Mouse (Mus musculus): Measurements from ENCODE around the gene Mrps35. TPM values are rescaled to one million over a fixed set of nuclear protein-coding genes. Genes with fewer than 3 reads are reported as not detected.

Mrps35 gene
- polyA plus RNA-seq, 1 experiment from 2014 or later: 90.0 TPM

DNA sequence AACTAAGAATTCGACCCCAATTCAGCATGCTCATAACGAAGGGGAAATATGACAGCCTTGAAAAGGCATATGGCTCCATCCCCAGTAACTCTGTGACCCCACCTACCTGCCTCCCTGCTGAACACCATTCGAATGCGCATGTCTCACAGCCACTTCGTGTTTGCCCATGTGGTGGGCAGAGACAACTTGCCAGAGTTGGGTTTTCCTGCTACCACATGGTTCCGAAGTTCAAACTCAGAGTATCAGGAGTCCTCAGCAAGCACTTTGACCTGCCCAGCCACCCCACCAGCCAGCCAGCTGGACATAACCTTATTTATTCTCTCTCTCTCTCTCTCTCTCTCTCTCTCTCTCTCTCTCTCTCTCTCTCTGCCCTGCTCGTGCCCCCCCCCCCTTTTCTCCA, 45.2 kb downstream of the Mrps35 start:
- 42% methylated on average over 7 of the region's 7 CpGs for WGBS
- no peak for ATAC-seq (ENCODE audit: insufficient read depth, low FRiP score, low TSS enrichment)
- H3K36me3 ChIP-seq (ENCODE audit: control insufficient read depth, insufficient read depth, low read length): no peaks in the 10 kb centered on the region
- no peak for DNase-seq (ENCODE audit: low spot score)
- H3K9ac ChIP-seq (ENCODE audit: low read length): no peak overlapping the region
- H3K27ac ChIP-seq (ENCODE audit: low read depth, low read length): no peak overlapping the region
- no peak overlapping the region for H3K4me2 ChIP-seq (ENCODE audit: low read depth)
- no peaks in the 10 kb centered on the region for H3K9me3 ChIP-seq (ENCODE audit: control insufficient read depth, low read length)
- H3K27me3 ChIP-seq (ENCODE audit: control insufficient read depth, insufficient read depth, low read length): no peaks in the 10 kb centered on the region
- peaks cover 9% of the 10 kb centered on the region; the same call in 1 of the 2 replicates for H3K4me1 ChIP-seq (ENCODE audit: control insufficient read depth, insufficient read depth, low read length)
- H3K4me3 ChIP-seq (ENCODE audit: low read depth, low read length): no peak overlapping the region

DNA sequence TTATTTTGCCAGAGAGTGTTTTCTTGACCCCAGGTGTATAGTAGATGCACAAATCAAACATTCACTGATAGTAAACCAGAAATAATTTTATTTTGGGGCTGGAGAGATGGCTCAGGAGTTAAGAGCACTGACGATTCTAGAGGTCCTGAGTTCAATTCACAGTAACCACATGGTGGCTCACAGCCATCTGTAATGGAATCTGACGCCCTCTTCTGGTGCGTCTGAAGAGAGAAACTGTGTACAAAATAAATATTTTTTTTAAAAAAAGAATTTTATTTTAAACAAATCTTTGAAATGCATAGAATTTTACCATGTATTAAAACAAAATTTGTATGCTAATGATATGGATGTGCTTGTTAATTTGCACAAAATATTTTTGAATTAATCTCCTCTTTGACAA, 46.0 kb downstream of the Mrps35 start:
- Histone ChIP-seq H3K27me3 (ENCODE audit: control insufficient read depth, insufficient read depth, low read length) (no peaks in the 10 kb centered on the region), H3K4me1 (ENCODE audit: control insufficient read depth, insufficient read depth, low read length) (peaks cover 9% of the 10 kb centered on the region; the same call in 1 of the 2 replicates), H3K9me3 (ENCODE audit: control insufficient read depth, low read length) (no peaks in the 10 kb centered on the region), H3K27ac (ENCODE audit: low read depth, low read length) (no peak overlapping the region), H3K4me2 (ENCODE audit: low read depth) (no peak overlapping the region), H3K4me3 (ENCODE audit: low read depth, low read length) (no peak overlapping the region), H3K9ac (ENCODE audit: low read length) (no peak overlapping the region), H3K36me3 (ENCODE audit: control insufficient read depth, insufficient read depth, low read length) (no peaks in the 10 kb centered on the region)
- DNase-seq (ENCODE audit: low spot score): no peak
- no peak for ATAC-seq (ENCODE audit: insufficient read depth, low FRiP score, low TSS enrichment)
- 79% methylated on average over 3 of the region's 3 CpGs for WGBS

DNA sequence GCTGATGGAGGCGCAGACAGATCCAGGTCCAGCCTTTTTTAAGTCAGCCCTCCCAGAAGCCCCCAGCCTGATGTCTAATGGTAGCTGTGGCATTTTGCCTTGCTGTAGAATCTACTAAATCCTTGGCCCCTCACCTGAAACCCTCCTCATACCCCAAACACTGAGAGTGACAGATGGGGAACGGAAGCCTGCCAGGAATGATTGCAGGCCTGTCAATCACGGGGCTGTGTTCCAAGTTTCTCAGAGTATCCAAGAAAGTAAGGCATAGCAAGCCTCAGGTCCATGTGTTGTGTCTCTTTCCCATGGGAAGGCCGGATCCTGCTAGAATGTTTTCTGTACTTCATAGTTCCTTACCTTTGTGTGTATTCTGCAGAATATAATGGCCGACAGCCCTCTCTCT, 47.6 kb downstream of the Mrps35 start:
- ATAC-seq (ENCODE audit: insufficient read depth, low FRiP score, low TSS enrichment) (no peak), DNase-seq (ENCODE audit: low spot score) (no peak)
- Histone ChIP-seq H3K36me3 (ENCODE audit: control insufficient read depth, insufficient read depth, low read length) (no peaks in the 10 kb centered on the region; the same call in 1 of the 2 replicates), H3K27me3 (ENCODE audit: control insufficient read depth, insufficient read depth, low read length) (no peaks in the 10 kb centered on the region), H3K4me1 (ENCODE audit: control insufficient read depth, insufficient read depth, low read length) (peaks cover 9% of the 10 kb centered on the region; the same call in 1 of the 2 replicates), H3K9me3 (ENCODE audit: control insufficient read depth, low read length) (no peaks in the 10 kb centered on the region), H3K9ac (ENCODE audit: low read length) (no peak overlapping the region), H3K4me3 (ENCODE audit: low read depth, low read length) (no peak overlapping the region), H3K27ac (ENCODE audit: low read depth, low read length) (no peak overlapping the region), H3K4me2 (ENCODE audit: low read depth) (no peak overlapping the region; the same call in 1 of the 2 replicates)
- WGBS: 76% methylated on average over 5 of the region's 5 CpGs

DNA sequence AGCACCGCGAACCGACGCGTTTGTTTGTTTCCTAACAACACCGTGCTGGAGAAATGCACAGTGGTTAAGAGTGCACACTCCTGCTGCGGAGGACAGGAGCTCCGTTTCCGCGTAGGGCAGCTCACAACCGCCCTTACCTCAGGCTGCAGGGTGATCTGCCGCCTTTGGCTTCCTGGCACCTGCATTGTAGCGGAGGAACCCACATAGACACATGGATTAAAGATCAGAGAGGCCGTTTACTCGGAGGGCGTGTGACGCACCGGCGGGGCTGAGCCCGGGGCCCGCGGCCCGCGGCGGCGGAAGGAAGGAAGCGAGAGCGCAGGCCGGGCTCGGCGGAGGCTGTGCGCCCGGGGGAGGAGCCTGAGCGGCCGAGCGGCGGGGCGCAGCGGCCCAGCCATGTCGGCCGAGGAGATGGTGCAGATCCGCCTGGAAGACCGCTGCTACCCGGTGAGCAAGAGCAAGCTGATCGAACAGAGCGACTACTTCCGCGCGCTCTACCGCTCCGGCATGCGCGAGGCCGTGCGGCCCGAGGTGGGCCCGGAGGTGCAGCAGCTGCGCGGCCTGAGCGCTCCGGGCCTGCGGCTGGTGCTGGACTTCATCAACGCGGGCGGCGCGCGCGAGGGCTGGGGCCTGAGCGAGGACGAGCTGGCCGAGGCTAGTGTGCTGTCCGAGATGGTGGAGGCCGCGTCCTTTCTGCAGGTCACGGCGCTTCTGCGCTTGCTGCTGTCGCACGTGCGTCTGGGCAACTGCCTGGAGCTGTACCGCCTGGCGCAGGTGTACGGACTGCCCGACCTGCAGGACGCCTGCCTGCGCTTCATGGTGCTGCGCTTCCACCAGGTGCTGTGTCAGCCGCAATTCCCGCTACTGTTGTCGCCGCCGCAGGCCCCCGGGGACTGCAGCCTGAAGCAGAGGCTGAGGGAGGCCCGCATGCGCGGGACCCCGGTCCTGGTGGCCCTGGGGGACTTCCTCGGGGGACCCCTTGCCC, 48.9 kb downstream of the Mrps35 start, which contains the start of gene Klhl42:
TSS of gene Klhl42 (plus strand) at position 244 of the 985 bp plus-strand sequence.
- peak within 1 kb of the TSS; percentile 74 for H3K27ac ChIP-seq (ENCODE audit: low read depth, low read length)

DNA sequence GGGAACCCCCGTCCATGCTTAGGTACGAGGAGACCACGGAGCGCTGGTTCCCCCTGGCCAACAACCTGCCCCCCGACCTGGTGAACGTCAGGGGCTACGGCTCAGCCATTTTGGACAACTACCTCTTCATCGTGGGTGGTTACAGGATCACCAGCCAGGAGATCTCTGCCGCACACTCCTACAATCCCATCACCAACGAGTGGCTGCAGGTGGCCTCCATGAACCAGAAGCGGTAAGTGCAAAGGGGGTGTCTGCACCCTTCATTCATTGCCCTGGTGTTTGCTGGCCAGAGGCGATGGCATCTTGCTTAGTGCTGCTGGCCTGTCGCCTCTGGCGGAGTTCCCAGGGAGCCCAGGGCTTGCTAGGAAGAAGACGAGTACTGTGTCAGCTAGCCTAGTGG, 49.6 kb downstream of the Mrps35 start:
- Histone ChIP-seq H3K9me3 (ENCODE audit: control insufficient read depth, low read length) (no peaks in the 10 kb centered on the region), H3K36me3 (ENCODE audit: control insufficient read depth, insufficient read depth, low read length) (no peaks in the 10 kb centered on the region; the same call in 1 of the 2 replicates), H3K9ac (ENCODE audit: low read length) (peak overlapping the region; percentile 77), H3K4me3 (ENCODE audit: low read depth, low read length) (peak overlapping the region; percentile 69), H3K4me2 (ENCODE audit: low read depth) (peak overlapping the region; percentile 94), H3K27me3 (ENCODE audit: control insufficient read depth, insufficient read depth, low read length) (no peaks in the 10 kb centered on the region), H3K27ac (ENCODE audit: low read depth, low read length) (no peak overlapping the region; the same call in 1 of the 2 replicates), H3K4me1 (ENCODE audit: control insufficient read depth, insufficient read depth, low read length) (peaks cover 9% of the 10 kb centered on the region; the same call in 1 of the 2 replicates)
- ATAC-seq (ENCODE audit: insufficient read depth, low FRiP score, low TSS enrichment) (no peak; the same call in none of the 2 replicates), DNase-seq (ENCODE audit: low spot score) (peak; percentile 44)
- 2% methylated on average over 15 of the region's 15 CpGs for WGBS

More for the DNA sequence above, 48.9 kb downstream of the Mrps35 start, which contains the start of gene Klhl42:
- peak within 1 kb of the TSS; percentile 69 for H3K4me3 ChIP-seq (ENCODE audit: low read depth, low read length)
- no peaks in the 10 kb centered on the region for H3K9me3 ChIP-seq (ENCODE audit: control insufficient read depth, low read length)
- WGBS: under 1% methylated on average over 87 of the region's 99 CpGs
- H3K4me1 ChIP-seq (ENCODE audit: control insufficient read depth, insufficient read depth, low read length): peaks cover 9% of the 10 kb centered on the region; the same call in 1 of the 2 replicates
- peak within 1 kb of the TSS; percentile 94 for H3K4me2 ChIP-seq (ENCODE audit: low read depth)
- H3K9ac ChIP-seq (ENCODE audit: low read length): peak within 1 kb of the TSS; percentile 77
- H3K36me3 ChIP-seq (ENCODE audit: control insufficient read depth, insufficient read depth, low read length): no peaks in the 10 kb centered on the region; the same call in 1 of the 2 replicates
- DNase-seq (ENCODE audit: low spot score): peak; percentile 83
- ATAC-seq (ENCODE audit: insufficient read depth, low FRiP score, low TSS enrichment): peak; percentile 84
- no peaks in the 10 kb centered on the region for H3K27me3 ChIP-seq (ENCODE audit: control insufficient read depth, insufficient read depth, low read length)

DNA sequence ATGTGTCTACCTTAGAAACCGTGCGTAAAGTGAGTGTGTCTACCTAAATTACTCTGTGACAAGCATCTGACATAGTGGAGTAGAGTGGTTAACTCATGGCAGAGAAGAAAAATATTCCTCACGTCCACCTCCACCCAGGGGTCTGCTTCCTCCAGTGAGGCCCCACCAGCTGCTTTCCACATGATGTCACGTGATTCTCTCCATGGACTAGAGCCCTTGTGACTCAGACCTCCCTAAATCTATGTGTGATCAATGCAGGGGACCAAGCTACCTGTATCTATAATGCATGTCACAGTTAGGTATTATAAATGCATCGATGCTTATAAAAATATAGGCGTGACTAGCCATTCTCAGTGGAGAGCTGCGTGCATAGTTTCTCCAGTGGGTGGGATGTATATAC, 52.2 kb downstream of the Mrps35 start:
- ATAC-seq (ENCODE audit: insufficient read depth, low FRiP score, low TSS enrichment): no peak
- 72% methylated on average over 7 of the region's 7 CpGs for WGBS
- H3K4me1 ChIP-seq (ENCODE audit: control insufficient read depth, insufficient read depth, low read length): peaks cover 9% of the 10 kb centered on the region; the same call in 1 of the 2 replicates
- H3K27me3 ChIP-seq (ENCODE audit: control insufficient read depth, insufficient read depth, low read length): no peaks in the 10 kb centered on the region
- no peak overlapping the region for H3K4me3 ChIP-seq (ENCODE audit: low read depth, low read length)
- DNase-seq (ENCODE audit: low spot score): peak; percentile 10
- H3K36me3 ChIP-seq (ENCODE audit: control insufficient read depth, insufficient read depth, low read length): no peaks in the 10 kb centered on the region; the same call in 1 of the 2 replicates
- H3K9me3 ChIP-seq (ENCODE audit: control insufficient read depth, low read length): no peaks in the 10 kb centered on the region
- no peak overlapping the region for H3K9ac ChIP-seq (ENCODE audit: low read length)
- H3K27ac ChIP-seq (ENCODE audit: low read depth, low read length): no peak overlapping the region
- H3K4me2 ChIP-seq (ENCODE audit: low read depth): no peak overlapping the region

DNA sequence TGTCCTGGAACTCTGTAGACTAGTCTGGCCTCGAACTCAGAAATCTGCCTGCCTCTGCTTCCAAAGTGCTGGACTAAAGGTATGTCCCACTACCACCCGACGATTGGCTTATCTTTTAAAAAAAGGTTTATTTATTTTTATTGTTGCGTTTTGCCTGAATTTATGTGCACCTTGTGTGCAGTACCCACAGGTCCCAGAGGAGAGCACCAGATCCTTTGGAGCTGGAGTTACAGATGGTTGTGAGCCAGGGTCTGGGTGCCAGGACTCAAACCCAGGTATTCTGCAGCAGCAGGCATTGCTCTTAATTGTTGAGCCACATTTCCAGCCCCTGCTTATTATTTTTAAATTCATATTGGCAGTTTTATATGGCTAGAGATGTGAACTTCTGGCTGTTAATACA, 53.5 kb downstream of the Mrps35 start:
- H3K36me3 ChIP-seq (ENCODE audit: control insufficient read depth, insufficient read depth, low read length): no peaks in the 10 kb centered on the region; the same call in 1 of the 2 replicates
- no peak overlapping the region for H3K4me2 ChIP-seq (ENCODE audit: low read depth)
- no peak overlapping the region for H3K27ac ChIP-seq (ENCODE audit: low read depth, low read length)
- no peak for ATAC-seq (ENCODE audit: insufficient read depth, low FRiP score, low TSS enrichment)
- H3K4me1 ChIP-seq (ENCODE audit: control insufficient read depth, insufficient read depth, low read length): peaks cover 6% of the 10 kb centered on the region; the same call in 1 of the 2 replicates
- H3K9me3 ChIP-seq (ENCODE audit: control insufficient read depth, low read length): no peaks in the 10 kb centered on the region
- 94% methylated on average over 4 of the region's 4 CpGs for WGBS
- H3K4me3 ChIP-seq (ENCODE audit: low read depth, low read length): no peak overlapping the region
- H3K27me3 ChIP-seq (ENCODE audit: control insufficient read depth, insufficient read depth, low read length): no peaks in the 10 kb centered on the region
- H3K9ac ChIP-seq (ENCODE audit: low read length): no peak overlapping the region
- DNase-seq (ENCODE audit: low spot score): no peak

DNA sequence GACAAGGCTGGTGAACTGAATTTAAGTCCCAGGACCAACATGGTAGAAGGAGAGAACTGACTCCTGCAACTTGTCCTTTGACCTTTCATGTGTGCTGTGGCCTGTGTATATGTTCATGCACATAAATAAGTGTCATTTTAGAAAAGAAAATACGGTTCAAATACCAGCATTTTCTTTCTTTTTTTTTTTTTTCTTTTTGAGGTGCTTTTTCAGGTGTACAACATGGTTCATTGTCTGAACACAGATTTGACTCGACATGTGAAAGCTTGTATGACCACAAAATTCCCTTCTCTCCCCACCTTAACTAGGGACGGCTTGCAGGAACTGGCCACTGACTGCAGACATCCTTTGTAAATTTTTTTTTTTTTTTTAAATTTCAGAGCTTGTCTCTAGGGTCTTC, 54.4 kb downstream of the Mrps35 start:
- H3K36me3 ChIP-seq (ENCODE audit: control insufficient read depth, insufficient read depth, low read length): no peaks in the 10 kb centered on the region; the same call in 1 of the 2 replicates
- H3K9me3 ChIP-seq (ENCODE audit: control insufficient read depth, low read length): no peaks in the 10 kb centered on the region
- H3K4me3 ChIP-seq (ENCODE audit: low read depth, low read length): no peak overlapping the region
- no peak for DNase-seq (ENCODE audit: low spot score)
- 78% methylated on average over 3 of the region's 3 CpGs for WGBS
- no peak overlapping the region for H3K4me2 ChIP-seq (ENCODE audit: low read depth)
- no peak overlapping the region for H3K9ac ChIP-seq (ENCODE audit: low read length)
- H3K27me3 ChIP-seq (ENCODE audit: control insufficient read depth, insufficient read depth, low read length): no peaks in the 10 kb centered on the region
- H3K4me1 ChIP-seq (ENCODE audit: control insufficient read depth, insufficient read depth, low read length): peaks cover 6% of the 10 kb centered on the region; the same call in 1 of the 2 replicates
- ATAC-seq (ENCODE audit: insufficient read depth, low FRiP score, low TSS enrichment): no peak
- no peak overlapping the region for H3K27ac ChIP-seq (ENCODE audit: low read depth, low read length)

All from neural tube, embryonic 11.5 days (tissue).